Mouse (Mus musculus): ENCODE measurements around the gene Gm14226.
"Not testable (repeated sequence)": the region's sequence is repeated elsewhere in the genome, so short reads cannot be mapped to it uniquely, and the experiment has no call there.

Gene Gm14226

GRCm38 (mm10) chr2:155018251-155018755, at the start of gene Gm14226:
Gene Gm14226, plus strand, starts transcription at chr2:155018266.
- not testable (repeated sequence) for DNase-seq (ENCODE audit: extremely low read depth, low read depth, low spot score)

GRCm38 (mm10) chr2:154969740-154970397, 48.2 kb upstream of the Gm14226 start:
- not testable (repeated sequence) for DNase-seq (ENCODE audit: extremely low read depth, low read depth, low spot score)

GRCm38 (mm10) chr2:154971919-154972692, 46.0 kb upstream of the Gm14226 start:
- DNase-seq (ENCODE audit: extremely low read depth, low read depth, low spot score) = no peak

GRCm38 (mm10) chr2:154972981-154973380, 45.1 kb upstream of the Gm14226 start:
- no peak for DNase-seq (ENCODE audit: extremely low read depth, low read depth, low spot score)

GRCm38 (mm10) chr2:154986609-154987008, 31.5 kb upstream of the Gm14226 start:
- no peak for DNase-seq (ENCODE audit: extremely low read depth, low read depth, low spot score)

GRCm38 (mm10) chr2:154991411-154991810, 26.7 kb upstream of the Gm14226 start:
- no peak for DNase-seq (ENCODE audit: extremely low read depth, low read depth, low spot score)

- DNase-seq (ENCODE audit: extremely low read depth, low read depth, low spot score) = no peak
Observed at GRCm38 (mm10) chr2:154992083-154992482, 26.0 kb upstream of the Gm14226 start.

- DNase-seq (ENCODE audit: extremely low read depth, low read depth, low spot score) = no peak
Observed at GRCm38 (mm10) chr2:155005491-155005890, 12.6 kb upstream of the Gm14226 start.

GRCm38 (mm10) chr2:155011086-155011656, 6.9 kb upstream of the Gm14226 start:
- DNase-seq (ENCODE audit: extremely low read depth, low read depth, low spot score) = no peak

- DNase-seq (ENCODE audit: extremely low read depth, low read depth, low spot score) = no peak
Observed at GRCm38 (mm10) chr2:155012991-155013390, 5.1 kb upstream of the Gm14226 start.

GRCm38 (mm10) chr2:155016751-155017150, 1.3 kb upstream of the Gm14226 start:
- DNase-seq (ENCODE audit: extremely low read depth, low read depth, low spot score) = not testable (repeated sequence)

GRCm38 (mm10) chr2:155018762-155019641, 936 bp downstream of the Gm14226 start:
- peak; percentile 40 for DNase-seq (ENCODE audit: extremely low read depth, low read depth, low spot score)

GRCm38 (mm10) chr2:155019673-155020072, 1.6 kb downstream of the Gm14226 start:
- DNase-seq (ENCODE audit: extremely low read depth, low read depth, low spot score) = peak; percentile 26

- not testable (repeated sequence) for DNase-seq (ENCODE audit: extremely low read depth, low read depth, low spot score)
Observed at GRCm38 (mm10) chr2:155020247-155020826, 2.3 kb downstream of the Gm14226 start.

GRCm38 (mm10) chr2:155030831-155031230, 12.8 kb downstream of the Gm14226 start:
- no peak for DNase-seq (ENCODE audit: extremely low read depth, low read depth, low spot score)

- DNase-seq (ENCODE audit: extremely low read depth, low read depth, low spot score) = no peak
Observed at GRCm38 (mm10) chr2:155032938-155033710, 15.1 kb downstream of the Gm14226 start.

GRCm38 (mm10) chr2:155039956-155040355, 21.9 kb downstream of the Gm14226 start:
- no peak for DNase-seq (ENCODE audit: extremely low read depth, low read depth, low spot score)

GRCm38 (mm10) chr2:155044542-155044941, 26.5 kb downstream of the Gm14226 start:
- DNase-seq (ENCODE audit: extremely low read depth, low read depth, low spot score) = no peak

GRCm38 (mm10) chr2:155045075-155045474, 27.0 kb downstream of the Gm14226 start:
- no peak for DNase-seq (ENCODE audit: extremely low read depth, low read depth, low spot score)

GRCm38 (mm10) chr2:155046803-155047202, 28.7 kb downstream of the Gm14226 start:
- no peak for DNase-seq (ENCODE audit: extremely low read depth, low read depth, low spot score)
